Mouse (Mus musculus) embryonic stem cell, embryonic (primary cell): ENCODE measurements around the gene Mknk2.

Experiments used
- CTCF ChIA-PET, 4 experiments: fragments of 300-600 bp in 2 of 4; fragments of 350-600 bp in 2 of 4; sonication (Branson Sonifier 250); formaldehyde crosslinking; loops; one replicate each; lab custom pipeline; 2022; ENCODE audit warnings: inconsistent platforms in 2 of 4; lab: Charles Lee
- POLR2A ChIA-PET, 4 experiments: fragments of 300-600 bp in 2 of 4; fragments of 350-600 bp in 2 of 4; sonication (Branson Sonifier 250); formaldehyde crosslinking; loops; one replicate each; lab custom pipeline; 2022; ENCODE audit warnings: antibody characterized with exemption in 4 of 4, inconsistent platforms in 1 of 4; lab: Charles Lee

Gene Mknk2

GRCm38 (mm10) chr10:80621690-80621939, 56.3 kb downstream of the Mknk2 start:
- POLR2A ChIA-PET, result interaction anchor here (0.5 to 10.3 kb wide), 117 partner anchors 8 to 671 kb away, joined by 3 to 232 read pairs (median 6); partner anchors contain the start of genes Abhd17a (in 3 of the 4), Gadd45b (in 3 of the 4), Klf16 (in 3 of the 4) and Mknk2 (in 3 of the 4)
- CTCF ChIA-PET, result interaction anchor here (0.6 to 4.0 kb wide), 19 partner anchors 8 to 517 kb away, joined by 3 to 38 read pairs (median 6); partner anchors contain the start of genes Abhd17a (in 1 of the 4), Adat3 (in 1 of the 4), Atp8b3 (in 1 of the 4) and Rexo1 (in 1 of the 4)

DNA sequence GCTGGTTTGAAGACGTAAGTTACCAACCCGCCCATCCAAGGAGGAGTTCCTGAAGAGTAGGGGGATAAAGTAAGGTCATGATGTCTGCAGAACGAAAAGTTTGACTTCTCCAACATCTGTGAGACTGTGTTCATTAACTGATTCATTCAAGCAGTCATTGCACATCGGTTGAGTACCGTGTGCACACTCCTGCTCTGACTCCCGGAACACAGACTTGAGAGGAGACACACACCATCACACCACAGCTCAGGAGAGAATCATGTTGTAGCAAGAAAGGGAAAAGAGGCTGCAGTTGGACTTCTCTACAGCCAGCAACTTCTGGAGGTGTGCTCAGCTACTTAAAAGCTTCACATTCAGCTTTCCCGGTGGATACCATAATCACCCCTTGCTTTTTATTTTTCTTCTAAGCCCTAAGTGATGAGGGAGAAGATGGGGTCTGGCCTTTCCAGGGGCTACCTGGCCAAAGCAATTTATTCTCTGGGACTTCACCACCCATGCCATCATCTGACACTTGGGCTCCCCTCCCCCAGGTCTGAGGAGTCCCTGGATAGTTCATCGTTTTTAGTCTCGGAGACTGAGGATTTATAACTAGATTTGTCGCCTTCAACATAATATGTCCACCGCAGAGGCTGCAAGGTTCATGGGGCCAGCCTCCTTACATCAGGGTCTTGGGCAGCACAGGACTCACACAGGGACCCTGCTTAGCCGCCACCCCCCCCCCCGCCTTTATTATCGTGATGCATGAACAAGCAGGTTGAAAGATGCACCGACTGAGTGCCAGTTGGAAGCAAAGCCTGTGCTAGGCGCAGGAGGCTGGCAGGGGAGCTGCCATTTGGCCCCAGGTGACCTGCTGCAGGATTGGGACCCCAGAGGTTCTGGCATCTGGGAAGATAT, 56.9 kb downstream of the Mknk2 start:
- POLR2A ChIA-PET, result interaction anchor here (0.5 to 10.3 kb wide), 75 partner anchors 8 to 569 kb away, joined by 3 to 157 read pairs (median 7); partner anchors contain the start of genes Adat3 (in 3 of the 4), Gm49322 (in 3 of the 4), Mknk2 (in 3 of the 4) and Scamp4 (in 3 of the 4)
- CTCF ChIA-PET, result interaction anchor here (0.9 to 4.0 kb wide), 11 partner anchors 10 to 67 kb away, joined by 3 to 38 read pairs (median 6); partner anchors contain the start of genes Klf16 (in 1 of the 4) and Rexo1 (in 1 of the 4)

DNA sequence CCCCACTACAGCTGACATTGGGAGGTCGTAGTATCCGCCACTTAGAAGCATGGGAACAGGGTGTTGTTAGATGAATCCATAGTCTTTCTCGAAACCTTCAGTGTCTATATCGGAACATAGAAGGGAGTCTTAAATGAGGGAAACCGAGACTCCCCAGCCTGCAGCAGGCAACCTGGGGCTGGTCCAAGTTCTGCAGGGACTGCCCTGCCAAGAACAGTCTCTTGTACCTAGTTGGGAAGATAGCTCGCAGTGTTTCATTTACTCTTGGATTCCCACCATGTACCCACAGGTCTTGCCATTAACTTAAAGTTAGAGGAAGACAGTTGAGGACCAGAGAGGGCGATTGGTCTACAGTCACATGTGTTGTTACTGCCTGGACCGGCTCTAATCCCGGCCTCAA, 57.5 kb downstream of the Mknk2 start:
- ChIA-PET CTCF (interaction anchor here (0.6 to 4.0 kb wide), 17 partner anchors 9 to 260 kb away, joined by 3 to 38 read pairs (median 4); partner anchors contain the start of genes Atp8b3 (in 1 of the 4), Klf16 (in 1 of the 4) and Rexo1 (in 1 of the 4)), POLR2A (interaction anchor here (0.5 to 10.3 kb wide), 97 partner anchors 9 to 711 kb away, joined by 3 to 157 read pairs (median 5); partner anchors contain the start of genes Adat3 (in 4 of the 4), Scamp4 (in 4 of the 4), Gm49322 (in 3 of the 4) and Mknk2 (in 3 of the 4))

DNA sequence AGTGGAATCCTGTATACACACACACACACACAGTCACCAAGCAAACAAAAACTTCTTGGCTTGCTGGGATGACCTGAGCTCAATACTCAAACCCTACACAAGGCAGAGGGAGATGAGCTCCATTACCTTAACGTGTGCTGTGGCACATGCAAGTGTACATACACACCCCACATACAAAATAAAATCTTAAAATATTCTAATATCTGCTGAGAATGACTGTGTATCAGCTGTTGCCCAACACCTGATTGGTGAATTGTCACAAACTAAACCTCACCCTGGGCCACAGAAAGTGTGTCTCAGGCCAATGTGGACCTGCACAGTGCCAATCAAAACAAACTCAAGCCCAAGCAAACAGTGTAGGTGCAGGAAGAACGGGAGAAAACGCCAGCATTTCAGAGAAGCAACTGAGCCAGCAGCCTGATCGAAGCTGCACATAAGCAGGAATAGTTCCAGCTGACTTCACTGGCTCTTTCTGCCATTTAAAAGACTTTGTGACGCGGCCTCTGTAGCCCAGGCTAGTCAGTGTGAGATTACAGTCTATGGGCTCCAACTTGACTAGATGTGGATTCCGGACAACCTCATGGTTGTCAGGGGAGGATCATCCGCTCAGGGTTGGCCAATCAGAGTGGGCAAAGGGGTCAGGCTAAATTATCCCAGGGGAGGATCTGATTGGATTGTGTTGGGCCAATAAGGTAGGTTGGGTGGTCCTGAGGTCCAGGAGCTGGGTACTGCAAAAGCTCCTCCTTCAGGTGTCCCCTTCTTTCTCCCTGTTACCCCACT, 58.3 kb downstream of the Mknk2 start:
- ChIA-PET POLR2A (interaction anchor here (0.6 to 10.3 kb wide), 101 partner anchors 9 to 765 kb away, joined by 3 to 157 read pairs (median 4); partner anchors contain the start of genes Adat3 (in 4 of the 4), Scamp4 (in 4 of the 4), Gm49322 (in 3 of the 4) and Mknk2 (in 3 of the 4)), CTCF (interaction anchor here (0.6 to 4.0 kb wide), 19 partner anchors 9 to 696 kb away, joined by 3 to 38 read pairs (median 4); partner anchors contain the start of genes Atp8b3 (in 1 of the 4), Klf16 (in 1 of the 4), Midn (in 1 of the 4) and Rexo1 (in 1 of the 4))

DNA sequence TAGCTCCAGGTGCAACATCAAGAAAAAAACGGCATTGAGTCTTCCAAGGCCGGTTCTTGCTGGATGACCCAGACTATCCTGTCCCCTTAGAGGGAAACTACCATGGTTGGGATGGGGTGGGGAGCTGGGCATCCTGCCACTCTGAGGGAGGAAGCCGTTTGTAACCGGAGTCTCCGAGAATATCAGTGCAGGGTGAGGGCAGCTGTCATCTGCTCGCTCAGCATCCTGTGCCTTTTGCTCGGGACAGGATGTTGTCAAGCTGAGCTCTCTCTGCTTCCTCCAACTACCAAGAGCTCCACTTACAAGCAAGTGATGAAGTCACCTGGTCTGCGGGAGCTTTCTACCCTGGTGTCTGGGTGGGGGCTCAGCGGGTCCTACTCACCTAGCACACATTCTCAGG, 59.7 kb downstream of the Mknk2 start:
- CTCF ChIA-PET, result interaction anchor here in 3 of 4 experiments (0.7 to 1.4 kb wide), 5 partner anchors 39 to 538 kb away, joined by 3 to 4 read pairs (median 4); no protein-coding TSS in a partner anchor

More for the DNA sequence above, 59.7 kb downstream of the Mknk2 start:
- POLR2A ChIA-PET, result interaction anchor here in 3 of 4 experiments (0.6 to 7.8 kb wide), 27 partner anchors 7 to 451 kb away, joined by 3 to 117 read pairs (median 5); partner anchors contain the start of genes Adat3 (in 2 of the 3), Gm49322 (in 2 of the 3), Rexo1 (in 2 of the 3) and Scamp4 (in 2 of the 3)
